Mouse (Mus musculus): ENCODE measurements around the gene Dlg1.

- TF ChIP-seq CTCF (IDR thresholded peaks at IDR 0.05; ENCODE audit: low read depth, low read length) (no peak), GATA1 (IDR thresholded peaks at IDR 0.05; ENCODE audit: borderline replicate concordance, low read length) (no peak), POLR2AphosphoS5 (IDR thresholded peaks at IDR 0.05; ENCODE audit: insufficient replicate concordance, low read depth, low read length) (no peak), GATA2 (IDR thresholded peaks at IDR 0.05; ENCODE audit: borderline replicate concordance, low read depth, low read length) (no peak), TAL1 (conservative IDR thresholded peaks at IDR 0.05; ENCODE audit: low read depth, low read length) (no peak)
Measured at GRCm38 (mm10) chr16:31834662-31835318, 171.5 kb downstream of the Dlg1 start.
